Mouse (Mus musculus) bone marrow, adult 2 months (tissue): ENCODE measurements around the gene Lzts3. TPM values are rescaled to one million over a fixed set of nuclear protein-coding genes. Genes with fewer than 3 reads are reported as not detected.

Experiments used
- H3K27ac ChIP-seq: fragments of 200-500 bp; 2 replicates; pipeline ENCODE4 v1.5.1; 2012; ENCODE audit warnings: low read depth, mild to moderate bottlenecking, control low read depth, inconsistent platforms, low read length; ENCODE audit not compliant: control insufficient read depth, poor library complexity, insufficient read depth
- H3K4me1 ChIP-seq: fragments of 200-500 bp; 2 replicates; pipeline ENCODE4 v1.6.1; 2011; ENCODE audit warnings: low read length; ENCODE audit not compliant: control insufficient read depth, insufficient read depth
- H3K4me3 ChIP-seq: fragments of 200-500 bp; replicated peaks from 2 replicates; pipeline ENCODE3; 2011; ENCODE audit warnings: mild to moderate bottlenecking, low read depth, low read length, control low read depth; ENCODE audit not compliant: control insufficient read depth
- CTCF ChIP-seq: fragments of 200-500 bp; IDR thresholded peaks from 2 replicates; pipeline ENCODE4 v1.5.1; 2011; ENCODE audit warnings: low read length, control low read depth; ENCODE audit not compliant: control insufficient read depth, insufficient read depth
- POLR2A ChIP-seq: fragments of 200-500 bp; IDR thresholded peaks from 2 replicates; pipeline ENCODE4 v1.6.1; 2011; ENCODE audit warnings: low read depth, mild to moderate bottlenecking, control low read depth, low read length, borderline replicate concordance; ENCODE audit not compliant: control insufficient read depth
- WGBS: fragments of 180-500 bp; shearing (Covaris S2); methylation state at CpG from one replicate; pipeline ENCODE4 v1.1.7; 2018; 5-methylcytosine and 5-hydroxymethylcytosine counted together
- polyA plus RNA-seq: library from polyadenylated mRNA; stranded (reverse); fragments of >200 nt; gene quantifications from 2 replicates; pipeline ENCODE4 v1.2.4, GENCODE M21; 2011; ENCODE audit warnings: low replicate concordance; ENCODE audit not compliant: missing spikeins, insufficient read depth, insufficient read length

The Lzts3 gene
- polyA plus RNA-seq, 1 experiment = 2.6 TPM

DNA sequence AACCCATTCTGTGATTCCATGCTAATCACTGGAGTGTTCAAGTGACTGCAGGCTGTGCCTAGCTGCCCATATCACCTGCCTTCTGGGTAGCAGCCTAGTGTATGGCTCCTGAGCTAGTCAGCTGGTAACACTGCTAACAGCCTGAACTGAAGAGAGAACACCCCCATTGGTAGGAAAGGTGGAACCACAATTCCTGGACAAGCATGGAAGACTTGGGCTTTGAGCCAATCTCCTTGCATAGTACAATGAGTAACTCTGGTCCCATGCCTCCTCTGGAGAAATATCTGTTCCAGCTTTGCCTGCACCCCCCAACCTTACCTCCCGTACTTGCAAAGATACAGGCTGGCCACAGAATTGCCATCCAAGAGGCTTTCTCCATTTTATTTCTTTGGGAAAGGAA lies 10.2 kb downstream of the Lzts3 start:
- no peak overlapping the region for H3K4me3 ChIP-seq
- WGBS = 74% methylated on average over 1 of the region's 1 CpGs
- H3K4me1 ChIP-seq = peaks cover 2% of the 10 kb centered on the region; the same call in 1 of the 2 replicates

DNA sequence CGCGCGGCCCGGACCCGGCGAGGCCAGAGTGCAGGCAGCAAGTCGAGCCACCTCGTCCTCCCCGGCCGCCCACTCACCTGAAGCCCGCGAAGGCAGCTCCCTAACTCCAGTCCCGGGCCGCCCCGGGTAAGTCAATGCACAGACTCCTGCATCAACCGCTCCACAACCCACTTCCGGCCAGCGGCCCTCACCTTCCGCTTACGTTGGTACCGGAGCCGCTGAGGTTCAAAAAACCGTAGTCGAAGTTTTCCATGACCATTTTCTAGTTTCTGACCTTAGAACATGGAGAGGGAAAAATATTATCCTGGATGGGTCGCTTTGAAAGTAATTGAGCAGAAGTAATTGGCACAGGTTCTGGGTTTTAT lies 12.8 kb downstream of the Lzts3 start, which contains the start of the genes Fastkd5 and Ubox5:
TSS of gene Fastkd5 (minus strand) at position 189 of the 365 bp plus-strand sequence.
TSS of gene Ubox5 (minus strand) at position 200 of the 365 bp plus-strand sequence.
- TF ChIP-seq POLR2A (peak; percentile 73; the same call in 1 of the 2 replicates), CTCF (no peak)
- H3K4me3 ChIP-seq = peak within 1 kb of the TSS; percentile 93
- H3K4me1 ChIP-seq = peaks cover 2% of the 10 kb centered on the region; the same call in 1 of the 2 replicates
- H3K27ac ChIP-seq = peak within 1 kb of the TSS; percentile 84; the same call in 1 of the 2 replicates
- under 1% methylated on average over 25 of the region's 25 CpGs for WGBS

More for the DNA sequence above, 10.2 kb downstream of the Lzts3 start:
- H3K27ac ChIP-seq = no peak overlapping the region
- TF ChIP-seq CTCF (no peak), POLR2A (no peak)

DNA sequence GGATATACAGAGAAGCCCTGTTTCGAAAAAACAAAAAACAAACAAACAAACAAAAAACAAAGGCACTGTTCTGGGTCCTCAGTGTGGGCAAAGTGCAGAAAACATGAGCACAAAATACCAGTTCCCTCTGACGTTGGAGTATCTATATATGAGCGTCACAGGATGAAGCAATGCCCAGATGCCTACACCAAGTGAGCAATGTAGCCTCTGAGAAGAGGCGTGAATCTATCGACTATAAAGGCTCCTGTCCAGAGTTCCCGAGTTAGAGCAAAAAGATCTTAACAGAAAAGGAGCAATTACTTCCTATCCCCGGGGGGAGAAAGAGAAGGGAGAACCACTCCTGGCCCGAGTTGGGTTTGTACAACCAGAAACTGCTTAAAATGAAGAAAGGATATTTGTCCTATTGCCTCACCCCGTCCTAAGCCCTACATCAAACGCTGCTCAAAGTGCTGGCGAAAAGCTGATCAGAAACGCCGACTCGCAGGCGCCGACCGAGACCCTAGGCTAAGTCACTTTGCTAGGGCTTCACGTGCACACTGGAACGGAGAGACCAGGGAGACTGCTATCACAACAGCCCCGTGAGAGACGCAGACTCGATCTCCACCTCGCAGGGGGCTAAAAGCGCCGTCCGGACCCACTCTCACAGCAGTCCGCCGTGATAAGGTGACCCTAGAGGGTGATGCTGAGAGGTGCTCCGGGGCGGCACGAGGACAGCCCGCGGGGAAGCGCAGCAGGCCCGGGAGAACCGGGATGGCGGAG lies 13.3 kb downstream of the Lzts3 start:
- Histone ChIP-seq H3K4me3 (peak overlapping the region; percentile 93), H3K4me1 (no peaks in the 10 kb centered on the region), H3K27ac (peak overlapping the region; percentile 84; the same call in 1 of the 2 replicates)
- WGBS = 2% methylated on average over 37 of the region's 37 CpGs
- TF ChIP-seq POLR2A (no peak), CTCF (no peak)

DNA sequence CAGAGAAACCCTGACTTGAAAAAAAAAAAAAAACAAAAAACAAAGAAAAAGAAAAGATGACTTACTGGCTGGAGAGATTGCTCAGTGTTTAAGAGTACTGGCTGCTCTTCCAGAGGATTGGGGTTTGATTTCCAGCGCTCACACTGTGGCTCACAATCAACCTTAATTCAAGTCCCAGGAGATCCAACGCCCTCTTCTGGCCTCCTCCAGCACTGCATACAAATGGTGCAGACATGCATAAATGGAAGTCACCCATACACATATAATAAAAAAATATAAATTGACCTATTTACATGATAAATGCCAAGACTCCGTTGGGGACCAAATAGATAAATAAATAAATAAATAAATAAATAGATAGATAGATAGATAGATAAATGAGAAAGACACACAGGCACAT lies 14.2 kb downstream of the Lzts3 start:
- H3K27ac ChIP-seq = no peak overlapping the region
- no peak overlapping the region for H3K4me3 ChIP-seq
- no peaks in the 10 kb centered on the region for H3K4me1 ChIP-seq
- 77% methylated on average over 3 of the region's 3 CpGs for WGBS
- no peak for TF ChIP-seq CTCF
- no peak for TF ChIP-seq POLR2A

DNA sequence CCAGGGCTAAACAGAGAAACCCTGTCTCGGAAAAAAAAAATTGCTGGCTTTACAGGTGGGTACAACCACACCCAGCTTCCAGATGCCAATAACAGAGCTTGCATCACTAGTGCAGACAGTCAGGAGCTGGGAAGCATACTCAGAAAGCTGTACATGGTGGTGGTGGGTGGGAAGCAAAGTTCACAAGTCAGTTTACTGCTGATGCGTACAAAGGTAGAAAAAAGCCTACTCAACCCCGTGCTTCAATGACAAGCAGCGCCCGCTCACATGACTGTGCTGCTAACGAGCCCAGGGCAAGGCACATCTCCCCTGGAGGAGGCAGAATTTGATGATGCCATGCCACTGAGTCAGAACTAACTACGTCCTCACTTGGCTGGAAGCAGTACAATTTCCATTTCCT lies 23.6 kb downstream of the Lzts3 start:
- WGBS = 93% methylated on average over 7 of the region's 7 CpGs
- Histone ChIP-seq H3K4me1 (no peaks in the 10 kb centered on the region), H3K27ac (no peak overlapping the region), H3K4me3 (no peak overlapping the region)
- TF ChIP-seq POLR2A (no peak), CTCF (no peak)

DNA sequence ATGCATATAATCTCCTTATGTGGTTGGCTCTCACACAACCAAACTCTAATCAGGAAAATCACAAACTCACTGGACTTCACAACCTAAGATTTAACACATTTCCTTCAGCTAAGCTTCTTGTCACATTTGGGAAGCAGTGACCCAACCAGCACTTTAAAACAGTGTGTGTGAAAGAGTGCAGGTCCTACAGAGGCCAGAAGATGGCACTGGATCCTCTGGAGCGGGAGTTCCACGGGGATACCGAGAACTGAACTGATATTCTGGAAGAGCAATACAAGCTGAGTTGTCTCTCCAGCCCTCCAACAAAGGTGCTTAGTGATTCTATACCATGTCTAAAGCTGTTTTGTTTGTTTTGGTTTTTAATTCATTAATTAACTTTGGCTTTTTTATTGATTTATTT lies 29.5 kb downstream of the Lzts3 start:
- WGBS = 81% methylated on average over 3 of the region's 3 CpGs
- H3K4me3 ChIP-seq = no peak overlapping the region
- no peaks in the 10 kb centered on the region; the same call in 1 of the 2 replicates for H3K4me1 ChIP-seq
- TF ChIP-seq CTCF (peak; percentile 39; the same call in 1 of the 2 replicates), POLR2A (no peak)
- no peak overlapping the region for H3K27ac ChIP-seq

DNA sequence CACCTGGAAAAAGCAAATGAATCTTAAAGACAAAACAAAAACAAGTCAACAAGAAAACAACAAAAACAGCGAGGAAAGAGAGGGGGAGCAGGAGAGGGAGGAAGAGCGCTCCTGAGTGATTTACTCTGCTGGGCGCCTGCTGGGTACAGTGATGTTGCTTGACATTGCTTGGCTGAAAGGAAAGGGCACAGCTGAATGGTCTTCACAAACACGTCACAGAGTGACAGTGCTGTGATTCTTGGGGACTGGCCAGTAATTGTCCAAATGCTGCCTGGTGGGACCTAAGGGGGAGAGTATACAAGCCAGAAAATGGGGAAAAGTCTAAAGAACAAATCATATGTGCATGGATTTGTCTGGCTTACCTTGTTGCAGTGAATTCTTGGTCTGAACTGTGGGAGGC lies 40.4 kb downstream of the Lzts3 start:
- Histone ChIP-seq H3K4me1 (no peaks in the 10 kb centered on the region), H3K27ac (no peak overlapping the region), H3K4me3 (no peak overlapping the region)
- TF ChIP-seq CTCF = no peak
- TF ChIP-seq POLR2A = no peak
- 87% methylated on average over 4 of the region's 4 CpGs for WGBS

DNA sequence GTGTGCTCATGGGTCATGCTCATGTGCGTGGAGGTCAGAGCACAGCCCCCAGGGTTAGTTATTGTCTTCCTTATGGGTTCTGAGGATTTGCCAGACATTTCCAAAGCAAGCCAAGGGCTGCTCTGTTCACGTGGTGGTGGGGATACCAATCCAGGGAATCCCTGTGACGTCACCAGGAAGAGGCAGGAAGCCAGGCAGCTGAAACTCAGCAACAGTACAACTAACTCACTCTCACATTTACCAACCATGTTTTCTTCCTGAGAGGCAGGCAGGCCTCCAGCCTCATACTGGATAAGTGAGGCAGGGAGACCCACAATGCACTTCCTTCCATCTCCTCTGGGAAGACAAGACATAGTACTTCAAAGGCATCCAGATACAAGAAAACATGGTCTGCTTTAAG lies 44.2 kb downstream of the Lzts3 start:
- TF ChIP-seq CTCF (no peak), POLR2A (no peak)
- Histone ChIP-seq H3K4me1 (no peaks in the 10 kb centered on the region), H3K27ac (no peak overlapping the region), H3K4me3 (no peak overlapping the region)
- WGBS = 87% methylated on average over 3 of the region's 3 CpGs

DNA sequence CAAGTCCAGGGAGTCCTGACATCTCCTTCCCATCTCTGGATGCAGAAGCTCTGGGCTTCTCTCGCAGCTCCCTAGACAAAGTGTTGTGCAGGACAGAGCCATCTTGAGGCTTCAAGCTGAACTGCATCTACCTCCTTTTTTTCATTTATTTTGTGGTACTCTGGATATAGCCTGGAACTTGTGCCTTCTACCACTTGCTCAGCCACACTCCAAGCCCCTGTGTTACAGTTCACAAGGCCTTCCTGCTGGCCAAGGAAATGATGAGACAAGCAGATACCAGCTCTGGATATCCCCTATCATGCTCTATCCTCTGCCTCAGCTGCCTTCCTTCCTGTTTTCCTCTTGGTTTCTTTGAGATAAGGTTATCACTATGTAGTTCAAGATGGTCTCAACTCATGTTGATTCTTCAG lies 45.0 kb downstream of the Lzts3 start:
- 29% methylated on average over 1 of the region's 1 CpGs for WGBS
- TF ChIP-seq POLR2A = no peak
- TF ChIP-seq CTCF = no peak
- Histone ChIP-seq H3K4me3 (no peak overlapping the region), H3K27ac (no peak overlapping the region), H3K4me1 (no peaks in the 10 kb centered on the region)
